Mouse (Mus musculus) left cerebral cortex, adult 11 months (tissue): ENCODE results near the gene Sox13.

ENCODE experiments used
- DNase-seq: peaks from one replicate; pipeline ENCODE4 v3.0.0; 2022; ENCODE audit warnings: low spot score

Sox13 gene

GRCm38 (mm10) chr1:133424547-133425140 lies 467 bp upstream of the Sox13 start:
- DNase-seq: no peak

GRCm38 (mm10) chr1:133423166-133423542 lies 1.0 kb downstream of the Sox13 start:
- DNase-seq: no peak

GRCm38 (mm10) chr1:133422615-133423161 lies 1.5 kb downstream of the Sox13 start:
- DNase-seq: no peak

GRCm38 (mm10) chr1:133421975-133422570 lies 2.1 kb downstream of the Sox13 start:
- no peak for DNase-seq

- DNase-seq: no peak
Measured at GRCm38 (mm10) chr1:133421061-133421460, 3.1 kb downstream of the Sox13 start.

GRCm38 (mm10) chr1:133420491-133420890 lies 3.7 kb downstream of the Sox13 start:
- no peak for DNase-seq

- DNase-seq: no peak
Measured at GRCm38 (mm10) chr1:133419178-133419834, 4.9 kb downstream of the Sox13 start.

- no peak for DNase-seq
Measured at GRCm38 (mm10) chr1:133418164-133418800, 5.9 kb downstream of the Sox13 start.

- DNase-seq: no peak
Measured at GRCm38 (mm10) chr1:133417539-133417938, 6.6 kb downstream of the Sox13 start.

- DNase-seq: no peak
Measured at GRCm38 (mm10) chr1:133417113-133417512, 7.1 kb downstream of the Sox13 start.

GRCm38 (mm10) chr1:133416472-133416871 lies 7.7 kb downstream of the Sox13 start:
- no peak for DNase-seq

- no peak for DNase-seq
Measured at GRCm38 (mm10) chr1:133415505-133415904, 8.7 kb downstream of the Sox13 start.

GRCm38 (mm10) chr1:133415086-133415485 lies 9.1 kb downstream of the Sox13 start:
- no peak for DNase-seq

GRCm38 (mm10) chr1:133412941-133413340 lies 11.2 kb downstream of the Sox13 start:
- DNase-seq: no peak

- no peak for DNase-seq
Measured at GRCm38 (mm10) chr1:133411506-133412147, 12.6 kb downstream of the Sox13 start.

GRCm38 (mm10) chr1:133409786-133410185 lies 14.4 kb downstream of the Sox13 start:
- no peak for DNase-seq

GRCm38 (mm10) chr1:133408880-133409516 lies 15.2 kb downstream of the Sox13 start:
- DNase-seq: no peak

- DNase-seq: no peak
Measured at GRCm38 (mm10) chr1:133408321-133408720, 15.9 kb downstream of the Sox13 start.

GRCm38 (mm10) chr1:133407436-133407835 lies 16.7 kb downstream of the Sox13 start:
- no peak for DNase-seq

GRCm38 (mm10) chr1:133406614-133407013 lies 17.6 kb downstream of the Sox13 start:
- no peak for DNase-seq

GRCm38 (mm10) chr1:133404005-133404404 lies 20.2 kb downstream of the Sox13 start:
- DNase-seq: no peak
